Comparison of ENCODE assay signal across 24 mouse cellular contexts in the genomic region with DNA sequence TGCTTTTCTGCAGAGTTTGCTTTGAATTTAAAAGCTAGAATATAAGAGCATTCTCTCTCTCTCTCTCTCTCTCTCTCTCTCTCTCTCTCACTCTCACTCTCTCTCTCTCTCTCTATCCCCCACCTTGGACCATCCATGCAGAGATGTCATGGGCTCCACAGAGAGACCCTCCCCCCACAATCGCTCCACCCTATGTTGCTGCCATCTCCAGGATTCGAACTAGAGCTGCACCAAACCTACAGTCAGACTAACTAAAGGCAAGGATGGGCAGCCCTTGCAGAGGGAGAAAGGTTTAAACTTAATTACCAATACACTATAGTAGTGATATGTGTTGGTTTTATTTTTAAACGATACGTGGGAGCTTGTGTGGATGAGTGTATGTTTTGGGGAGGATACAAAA. TPM values are rescaled to one million over a fixed set of nuclear protein-coding genes. Genes with fewer than 3 reads are reported as not detected.
A peak's percentile ranks its signal among the peaks of the same experiment; 100 is the strongest.
DNase-seq lines count a peak whose midpoint lies in the region; ATAC-seq and TF ChIP-seq lines count a peak whose summit lies in the region.
"Had no signal": no experiment of that assay in that cellular context is flagged by ENCODE, and none has a peak within 500 bp of the region (broad histone marks: within the 10 kb centered on the region; RNA-seq: fewer than 3 reads in every experiment).

No protein-coding gene starts in this region.

- no peak overlapping the region for H3K27ac ChIP-seq in intestine, embryonic 14.5 days (ENCODE audit: low read depth)
- H3K27ac ChIP-seq in intestine, embryonic 16.5 days (ENCODE audit: low read length) = no peak overlapping the region
- H3K27ac ChIP-seq in embryonic fibroblast, embryonic 13.5 days (ENCODE audit: insufficient read depth, low read length) = peak overlapping the region; percentile 8; the same call in 1 of the 2 replicates
- H3K27ac ChIP-seq: heart, embryonic 15.5 days; hindbrain, embryonic 14.5 days; hindbrain, postnatal 0 days had no signal

- TF ChIP-seq POLR2A in embryonic fibroblast, embryonic 13.5 days (IDR thresholded peaks at IDR 0.05; ENCODE audit: low read depth, low read length) = 0 out of 2 replicates have a peak, but pooled peaks have one; percentile 30
- no peak for TF ChIP-seq POLR2A in myocyte (IDR thresholded peaks at IDR 0.05; ENCODE audit: insufficient read length, low read depth)

- peaks cover 37% of the 10 kb centered on the region for H3K36me3 ChIP-seq in intestine, embryonic 14.5 days (ENCODE audit: control insufficient read depth, insufficient read depth, low read length)
- no peaks in the 10 kb centered on the region for H3K36me3 ChIP-seq in intestine, embryonic 16.5 days (ENCODE audit: control insufficient read depth, insufficient read depth, low read length)
- peaks cover 64% of the 10 kb centered on the region for H3K36me3 ChIP-seq in myocyte (ENCODE audit: control insufficient read depth, insufficient read depth)

- no peaks in the 10 kb centered on the region for H3K27me3 ChIP-seq in intestine, embryonic 14.5 days (replicated peaks; ENCODE audit: control insufficient read depth, insufficient read depth, low read length)
- no peaks in the 10 kb centered on the region for H3K27me3 ChIP-seq in intestine, embryonic 16.5 days (replicated peaks; ENCODE audit: control insufficient read depth, insufficient read depth, low read length)
- H3K27me3 ChIP-seq in myocyte (ENCODE audit: control insufficient read depth, insufficient read depth, insufficient read length) = no peaks in the 10 kb centered on the region
- H3K27me3 ChIP-seq: heart, embryonic 15.5 days had no signal

- ATAC-seq in intestine, embryonic 14.5 days (replicated peaks; ENCODE audit: low FRiP score, low TSS enrichment, low read depth) = no peak
- ATAC-seq in intestine, embryonic 16.5 days = no peak
- ATAC-seq: CD4-positive, CD25-positive, alpha-beta regulatory T cell, adult 4 months; forebrain, embryonic 14.5 days; forebrain, postnatal 0 days; hindbrain, postnatal 0 days; inflammation-experienced regulatory T-cells, adult 6 months had no signal

- no peaks in the 10 kb centered on the region for H3K9me3 ChIP-seq in intestine, embryonic 14.5 days (ENCODE audit: control insufficient read depth, low read length)
- H3K9me3 ChIP-seq in intestine, embryonic 16.5 days (ENCODE audit: control insufficient read depth, low read length) = no peaks in the 10 kb centered on the region
- H3K9me3 ChIP-seq: heart, embryonic 12.5 days; heart, embryonic 15.5 days had no signal

- TF ChIP-seq CTCF in embryonic fibroblast, embryonic 13.5 days (IDR thresholded peaks at IDR 0.05; ENCODE audit: borderline replicate concordance, insufficient read depth, low read length) = no peak

- H3K4me3 ChIP-seq in intestine, embryonic 14.5 days (ENCODE audit: low read depth, low read length) = no peak overlapping the region
- H3K4me3 ChIP-seq in intestine, embryonic 16.5 days (ENCODE audit: low read length) = no peak overlapping the region
- no peak overlapping the region for H3K4me3 ChIP-seq in embryonic fibroblast, embryonic 13.5 days (ENCODE audit: insufficient read depth, low read length)
- no peak overlapping the region for H3K4me3 ChIP-seq in myocyte
- H3K4me3 ChIP-seq: heart, embryonic 12.5 days; heart, embryonic 15.5 days had no signal

- no peak overlapping the region for H3ac ChIP-seq in myocyte (ENCODE audit: control insufficient read depth, insufficient read length)

- peaks cover 29% of the 10 kb centered on the region for H3K79me2 ChIP-seq in myocyte (ENCODE audit: control insufficient read depth, insufficient read depth)

- no peak overlapping the region; the same call in 1 of the 2 replicates for H3K9ac ChIP-seq in intestine, embryonic 14.5 days (ENCODE audit: low read length)
- H3K9ac ChIP-seq in intestine, embryonic 16.5 days (ENCODE audit: low read depth, low read length) = no peak overlapping the region
- H3K9ac ChIP-seq: forebrain, postnatal 0 days; heart, embryonic 12.5 days; heart, embryonic 15.5 days; hindbrain, embryonic 14.5 days had no signal

- H3K4me2 ChIP-seq in intestine, embryonic 14.5 days (ENCODE audit: low read length) = peak overlapping the region; percentile 48
- H3K4me2 ChIP-seq in intestine, embryonic 16.5 days (ENCODE audit: low read depth, low read length) = no peak overlapping the region
- H3K4me2 ChIP-seq in myocyte (ENCODE audit: low read depth) = peak overlapping the region; percentile 24
- H3K4me2 ChIP-seq: heart, embryonic 12.5 days; heart, embryonic 15.5 days; hindbrain, embryonic 14.5 days had no signal

- no peak for DNase-seq in intestine, embryonic 14.5 days (ENCODE audit: low spot score)
- no peak for DNase-seq in adrenal gland, adult 2 months
- no peak for DNase-seq in frontal cortex, postnatal 10 days (ENCODE audit: low spot score in 2 of 2)
- DNase-seq: adrenal gland, postnatal 10 days; adrenal gland, postnatal 36 days; cerebellum, adult 18-20 months; cerebellum, adult 9-10 months; cerebellum, postnatal 14 days; forebrain, postnatal 0 days; gastrocnemius, postnatal 10 days; heart, adult 18-20 months; heart, postnatal 14 days; heart, postnatal 4 days had no signal

- 82% methylated on average over 4 of the region's 4 CpGs for WGBS in intestine, embryonic 14.5 days
- WGBS in intestine, embryonic 16.5 days = 88% methylated on average over 4 of the region's 4 CpGs

- H3K4me1 ChIP-seq in intestine, embryonic 14.5 days (replicated peaks; ENCODE audit: control insufficient read depth, insufficient read depth, low read length) = 0 out of 2 replicates have a peak, but pooled peaks cover 8% of the 10 kb centered on the region
- peaks cover 4% of the 10 kb centered on the region for H3K4me1 ChIP-seq in intestine, embryonic 16.5 days (ENCODE audit: control insufficient read depth, insufficient read depth, low read length)
- 0 out of 2 replicates have a peak, but pooled peaks cover 2% of the 10 kb centered on the region for H3K4me1 ChIP-seq in embryonic fibroblast, embryonic 13.5 days (ENCODE audit: control insufficient read depth, insufficient read depth, low read length)

TF ChIP-seq in myocyte, 11 proteins besides CTCF, POLR2A, EP300 and RAD21:
- TF ChIP-seq MAX (IDR thresholded peaks at IDR 0.05; ENCODE audit: low read depth) = no peak
- TF ChIP-seq SRF (IDR thresholded peaks at IDR 0.05; ENCODE audit: control insufficient read depth, insufficient read length, low read depth) = no peak
- no peak for TF ChIP-seq TCF12 (IDR thresholded peaks at IDR 0.05; ENCODE audit: insufficient read depth, poor library complexity, severe bottlenecking)
- no peak for TF ChIP-seq TCF3 (IDR thresholded peaks at IDR 0.05; ENCODE audit: insufficient read length, low read depth)
- TF ChIP-seq CEBPB (IDR thresholded peaks at IDR 0.05; ENCODE audit: insufficient read depth, poor library complexity, severe bottlenecking) = no peak
- no peak for TF ChIP-seq E2F4 (IDR thresholded peaks at IDR 0.05; ENCODE audit: insufficient read depth)

RNA-seq across cellular contexts. Expression of gene Acta2, which starts 4.8 kb away (rescaled TPM):
- polyA plus RNA-seq in intestine, embryonic 14.5 days (2014; fragmentation: Nextera tagmentation; extraction: Ambion mirVana) = 1,786 and 2,002 TPM in 2 replicates
- 1,466 and 1,574 TPM in 2 replicates for polyA plus RNA-seq in intestine, embryonic 16.5 days (2015; fragmentation: Nextera tagmentation; extraction: Ambion mirVana)
- polyA plus RNA-seq in embryonic fibroblast, embryonic 13.5 days (2011; ENCODE audit: insufficient read length, low read depth, missing spikeins) = 5,580 and 7,205 TPM in 2 replicates
- 2,495 TPM for polyA plus RNA-seq in myocyte (2012; fragmentation: generic; extraction: Trizol)
- 10 to 100 TPM; 41.2 to 96.7 TPM for total RNA-seq in adrenal gland, adult 2 months (2021)
- 22.7 and 23.2 TPM in 2 replicates for polyA plus RNA-seq in adrenal gland, adult 2 months (2012; rRNA removed)
- total RNA-seq: MEL had no signal

RNA-seq across cellular contexts. Expression of gene Fas, which starts 39.8 kb away (rescaled TPM):
- polyA plus RNA-seq in intestine, embryonic 14.5 days (2014; fragmentation: Nextera tagmentation; extraction: Ambion mirVana) = 2.0 and 2.7 TPM in 2 replicates
- 5.8 and 6.4 TPM in 2 replicates for polyA plus RNA-seq in intestine, embryonic 16.5 days (2015; fragmentation: Nextera tagmentation; extraction: Ambion mirVana)
- polyA plus RNA-seq in embryonic fibroblast, embryonic 13.5 days (2011; ENCODE audit: insufficient read length, low read depth, missing spikeins) = 27.9 and 32.2 TPM in 2 replicates
- polyA plus RNA-seq in myocyte (2012; fragmentation: generic; extraction: Trizol) = 2.8 TPM
- total RNA-seq in adrenal gland, adult 2 months (2021) = 1 to 10 TPM; 8.6 TPM
- 0.19 and 0.42 TPM in 2 replicates for polyA plus RNA-seq in adrenal gland, adult 2 months (2012; rRNA removed)
- total RNA-seq: MEL had no signal

RNA-seq across cellular contexts. Expression of gene Stambpl1, which starts 58.6 kb away (rescaled TPM):
- polyA plus RNA-seq in intestine, embryonic 14.5 days (2014; fragmentation: Nextera tagmentation; extraction: Ambion mirVana) = 14.6 and 17.0 TPM in 2 replicates
- 22.9 and 24.3 TPM in 2 replicates for polyA plus RNA-seq in intestine, embryonic 16.5 days (2015; fragmentation: Nextera tagmentation; extraction: Ambion mirVana)
- 30.6 and 40.5 TPM in 2 replicates for polyA plus RNA-seq in embryonic fibroblast, embryonic 13.5 days (2011; ENCODE audit: insufficient read length, low read depth, missing spikeins)
- 26.9 TPM for polyA plus RNA-seq in myocyte (2012; fragmentation: generic; extraction: Trizol)
- 1 to 10 TPM; 3.7 to 5.9 TPM for total RNA-seq in adrenal gland, adult 2 months (2021)
- 2.6 and 3.8 TPM in 2 replicates for polyA plus RNA-seq in adrenal gland, adult 2 months (2012; rRNA removed)
- total RNA-seq: MEL had no signal

Comparison
In these comparisons a context has a peak if more than half of its experiments do, and no peak if none do; other contexts are left out.
1. RNA of gene Acta2, which starts 4.8 kb away (polyA plus RNA-seq): 5,580 to 7,205 TPM in embryonic fibroblast, embryonic 13.5 days, 2,495 TPM in myocyte (single experiment), 1,786 to 2,002 TPM in intestine, embryonic 14.5 days and 1,466 to 1,574 TPM in intestine, embryonic 16.5 days; 22.7 to 23.2 TPM in adrenal gland, adult 2 months; every median in the first group is over 10 times any median in the second.